Mouse (Mus musculus) stomach, postnatal 0 days (tissue): ENCODE measurements at regions not wholly inside any gene's neighbourhood (a gene's known extent, or its start where the extent isn't known, plus 50 kb on each side); places are given as distances from the start of the nearest gene placed in this dataset.

Experiments
- CTCF ChIP-seq: IDR thresholded peaks from 2 replicates; pipeline ENCODE4 v1.5.1; 2016; ENCODE audit warnings: antibody characterized with exemption, low read depth, mild to moderate bottlenecking, moderate library complexity
- EP300 ChIP-seq: optimal IDR thresholded peaks from 2 replicates; pipeline ENCODE3; 2016; ENCODE audit warnings: antibody characterized with exemption

DNA sequence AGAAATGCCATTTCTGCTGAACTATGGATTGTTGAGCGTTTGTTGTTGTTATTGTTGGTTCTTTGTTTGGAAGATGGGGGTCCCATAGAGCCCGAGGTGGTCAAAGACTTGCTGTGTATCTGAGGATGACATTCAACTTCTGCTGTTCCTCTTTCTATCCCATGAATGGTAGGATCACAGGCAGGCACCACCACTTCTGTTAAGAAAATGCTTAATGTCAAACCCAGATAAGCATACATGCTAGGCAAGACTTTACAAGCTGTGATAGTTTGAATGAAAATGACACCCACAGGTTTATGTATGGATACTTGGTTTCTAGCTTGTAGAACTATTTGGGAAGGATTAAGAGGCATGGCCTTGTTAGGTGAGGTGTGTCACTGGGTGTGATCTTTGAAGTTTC is 330.2 kb upstream of the Trib2 start:
- TF ChIP-seq CTCF (no peak), EP300 (no peak)
